Comparison of ENCODE assay signal across 10 mouse cellular contexts in the genomic region with DNA sequence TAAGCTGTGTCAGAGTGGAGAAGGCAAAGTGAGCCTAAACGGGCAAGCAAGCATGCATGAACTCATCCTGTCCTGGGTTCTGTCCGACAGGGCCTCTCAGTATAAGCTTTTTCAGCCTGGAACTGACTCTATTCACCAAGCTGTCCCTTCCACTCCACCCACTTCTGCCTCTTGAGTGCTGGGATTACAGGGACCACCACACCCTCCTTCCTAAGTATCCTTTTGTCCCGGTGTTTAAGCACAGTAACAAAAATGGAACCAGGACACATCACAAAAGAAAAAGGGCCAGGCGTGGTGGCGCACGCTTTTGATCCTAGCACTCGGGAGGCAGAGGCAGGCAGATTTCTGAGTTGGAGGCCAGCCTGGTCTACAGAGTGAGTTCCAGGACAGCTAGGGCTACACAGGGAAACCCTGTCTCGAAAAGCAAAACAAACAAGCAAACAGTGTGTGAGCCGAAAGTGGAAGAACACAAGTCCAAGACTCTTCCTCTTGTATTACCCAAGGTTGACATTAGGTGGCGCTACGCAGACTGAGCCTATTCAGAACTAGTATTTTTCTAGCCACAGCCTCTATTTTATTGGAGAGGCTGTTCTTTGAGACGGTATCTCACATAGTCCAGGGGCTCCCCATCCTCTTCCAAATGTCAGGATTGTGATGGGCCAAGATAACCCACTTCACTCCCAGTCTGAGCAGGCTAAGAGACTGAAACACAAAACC. TPM values are rescaled to one million over a fixed set of nuclear protein-coding genes. Genes with fewer than 3 reads are reported as not detected.
DNase-seq lines count a peak whose midpoint lies in the region; ATAC-seq and TF ChIP-seq lines count a peak whose summit lies in the region.
"Had no signal": no experiment of that assay in that cellular context is flagged by ENCODE, and none has a peak within 500 bp of the region (broad histone marks: within the 10 kb centered on the region; RNA-seq: fewer than 3 reads in every experiment).

No protein-coding gene starts in this region.

- H3K79me2 ChIP-seq in liver, adult 2 months (ENCODE audit: control insufficient read depth, insufficient read depth, low read length): no peaks in the 10 kb centered on the region

- H3K27ac ChIP-seq in liver, adult 2 months (replicated peaks; ENCODE audit: insufficient read depth, low read depth, low read length): no peak overlapping the region
- no peak overlapping the region for H3K27ac ChIP-seq in liver, embryonic 11.5 days (ENCODE audit: low read depth, low read length)
- H3K27ac ChIP-seq in embryonic facial prominence, embryonic 14.5 days (replicated peaks; ENCODE audit: low read depth, low read length): no peak overlapping the region
- no peak overlapping the region for H3K27ac ChIP-seq in liver, embryonic 13.5 days
- H3K27ac ChIP-seq: heart, embryonic 15.5 days had no signal

- peak; percentile 40 for TF ChIP-seq CTCF in liver, adult 2 months (IDR thresholded peaks at IDR 0.05; ENCODE audit: low read depth, low read length)

- no peaks in the 10 kb centered on the region for H3K9me3 ChIP-seq in liver, embryonic 11.5 days (ENCODE audit: control insufficient read depth, low read length)
- no peaks in the 10 kb centered on the region for H3K9me3 ChIP-seq in embryonic facial prominence, embryonic 14.5 days (ENCODE audit: control insufficient read depth, low read length)
- H3K9me3 ChIP-seq in liver, embryonic 13.5 days (replicated peaks): no peaks in the 10 kb centered on the region
- H3K9me3 ChIP-seq: heart, embryonic 15.5 days had no signal

- peaks cover 2% of the 10 kb centered on the region; the same call in 1 of the 2 replicates for H3K36me3 ChIP-seq in liver, adult 2 months (ENCODE audit: control insufficient read depth, insufficient read depth, low read length)
- peaks cover 9% of the 10 kb centered on the region for H3K36me3 ChIP-seq in liver, embryonic 11.5 days (ENCODE audit: control insufficient read depth, insufficient read depth, low read length)
- H3K36me3 ChIP-seq in embryonic facial prominence, embryonic 14.5 days (ENCODE audit: control insufficient read depth, insufficient read depth, low read length): peaks cover 91% of the 10 kb centered on the region
- H3K36me3 ChIP-seq in liver, embryonic 13.5 days: peaks cover 14% of the 10 kb centered on the region; the same call in 1 of the 2 replicates

- H3K4me2 ChIP-seq in liver, embryonic 11.5 days: no peak overlapping the region
- no peak overlapping the region for H3K4me2 ChIP-seq in embryonic facial prominence, embryonic 14.5 days (ENCODE audit: low read depth, low read length)
- H3K4me2 ChIP-seq in liver, embryonic 13.5 days: no peak overlapping the region
- H3K4me2 ChIP-seq: heart, embryonic 15.5 days had no signal

- no peak overlapping the region for H3K9ac ChIP-seq in liver, adult 2 months (ENCODE audit: low read depth, low read length)
- no peak overlapping the region for H3K9ac ChIP-seq in liver, embryonic 11.5 days (ENCODE audit: low read depth, low read length)
- H3K9ac ChIP-seq in embryonic facial prominence, embryonic 14.5 days (ENCODE audit: low read depth, low read length): no peak overlapping the region
- H3K9ac ChIP-seq in liver, embryonic 13.5 days: no peak overlapping the region
- H3K9ac ChIP-seq: heart, embryonic 15.5 days had no signal

- H3K4me1 ChIP-seq in liver, adult 2 months (ENCODE audit: control insufficient read depth, insufficient read depth, low read length): no peaks in the 10 kb centered on the region; the same call in 1 of the 2 replicates
- H3K4me1 ChIP-seq in liver, embryonic 11.5 days (replicated peaks; ENCODE audit: control insufficient read depth, insufficient read depth, low read length): no peaks in the 10 kb centered on the region
- H3K4me1 ChIP-seq in embryonic facial prominence, embryonic 14.5 days (ENCODE audit: control insufficient read depth, insufficient read depth, low read length): no peaks in the 10 kb centered on the region
- H3K4me1 ChIP-seq in liver, embryonic 13.5 days (replicated peaks): no peaks in the 10 kb centered on the region
- H3K4me1 ChIP-seq: heart, embryonic 15.5 days had no signal

- TF ChIP-seq POLR2A in liver, adult 2 months (IDR thresholded peaks at IDR 0.05; ENCODE audit: extremely low read depth, insufficient read depth, low read length): no peak

- peak; percentile 76 for DNase-seq in adrenal gland, postnatal 10 days
- DNase-seq in adrenal gland, postnatal 4 days (ENCODE audit: low spot score in 2 of 2): no peak
- peak; percentile 59 for DNase-seq in liver, adult 2 months (ENCODE audit: extremely low read depth, low read depth, low spot score)
- DNase-seq in liver, embryonic 11.5 days (ENCODE audit: low spot score): no peak
- DNase-seq in adrenal gland, postnatal 36 days: peak; percentile 40 to 65
- peak; percentile 56 for DNase-seq in embryonic facial prominence, embryonic 14.5 days (ENCODE audit: low spot score)
- DNase-seq in liver, embryonic 13.5 days: peak; percentile 41
- DNase-seq in spleen, postnatal 10 days (ENCODE audit: low spot score in 2 of 2): peak; percentile 56 to 73

- ATAC-seq in liver, embryonic 11.5 days (replicated peaks; ENCODE audit: low FRiP score): no peak
- no peak for ATAC-seq in embryonic facial prominence, embryonic 14.5 days (ENCODE audit: low read depth)
- ATAC-seq in liver, embryonic 13.5 days (ENCODE audit: low read depth): no peak

- H3K4me3 ChIP-seq in liver, adult 2 months (ENCODE audit: insufficient read depth, low read depth, low read length): no peak overlapping the region
- H3K4me3 ChIP-seq in liver, embryonic 11.5 days (ENCODE audit: low read depth, low read length): no peak overlapping the region
- no peak overlapping the region for H3K4me3 ChIP-seq in embryonic facial prominence, embryonic 14.5 days (ENCODE audit: low read depth, low read length)
- H3K4me3 ChIP-seq in liver, embryonic 13.5 days (replicated peaks): no peak overlapping the region
- H3K4me3 ChIP-seq: heart, embryonic 15.5 days; myocyte had no signal

- no peaks in the 10 kb centered on the region for H3K27me3 ChIP-seq in liver, adult 2 months (ENCODE audit: control insufficient read depth, insufficient read depth, low read length)
- H3K27me3 ChIP-seq in liver, embryonic 11.5 days (replicated peaks; ENCODE audit: control insufficient read depth, insufficient read depth, low read length): no peaks in the 10 kb centered on the region
- no peaks in the 10 kb centered on the region for H3K27me3 ChIP-seq in embryonic facial prominence, embryonic 14.5 days (replicated peaks; ENCODE audit: control insufficient read depth, insufficient read depth, low read length)
- no peaks in the 10 kb centered on the region for H3K27me3 ChIP-seq in liver, embryonic 13.5 days
- H3K27me3 ChIP-seq: heart, embryonic 15.5 days had no signal

- 65% methylated on average over 12 of the region's 12 CpGs for WGBS in liver, adult 2 months
- WGBS in liver, embryonic 11.5 days: 67% methylated on average over 12 of the region's 12 CpGs
- 75% methylated on average over 12 of the region's 12 CpGs for WGBS in embryonic facial prominence, embryonic 14.5 days
- WGBS in liver, embryonic 13.5 days (ENCODE audit: insufficient replicate concordance): 54% methylated on average over 12 of the region's 12 CpGs

RNA-seq across cellular contexts. Expression of a gene that starts 39.7 kb away (rescaled TPM):
- total RNA-seq in adrenal gland, postnatal 10 days (2021): 10 to 100 TPM; 65.3 to 74.8 TPM
- total RNA-seq in adrenal gland, postnatal 4 days (2021): 100 to 1,000 TPM in 1 of 2 experiments, 10 to 100 TPM in 1; 90.2 to 104 TPM
- 8.0 and 9.6 TPM in 2 replicates for total RNA-seq in liver, adult 2 months (2014; rRNA removed)
- polyA plus RNA-seq in liver, adult 2 months (2012; rRNA removed): 21.2 and 23.2 TPM in 2 replicates
- polyA plus RNA-seq in liver, embryonic 11.5 days (2014; fragmentation: Nextera tagmentation; extraction: Ambion mirVana): 14.6 and 17.0 TPM in 2 replicates
- 100 to 1,000 TPM in 1 of 2 experiments, 10 to 100 TPM in 1; 79.9 to 101 TPM for total RNA-seq in adrenal gland, postnatal 36 days (2021)
- 31.3 and 32.4 TPM in 2 replicates for polyA plus RNA-seq in embryonic facial prominence, embryonic 14.5 days (2014; fragmentation: Nextera tagmentation; extraction: Ambion mirVana)
- 7.0 and 8.8 TPM in 2 replicates for polyA plus RNA-seq in liver, embryonic 13.5 days (2015; fragmentation: Nextera tagmentation; extraction: Ambion mirVana)

RNA-seq across cellular contexts. Expression of a gene that starts 49.0 kb away (rescaled TPM):
- 10 to 100 TPM; 37.1 to 51.9 TPM for total RNA-seq in adrenal gland, postnatal 10 days (2021)
- total RNA-seq in adrenal gland, postnatal 4 days (2021): 10 to 100 TPM; 70.6 to 72.2 TPM
- total RNA-seq in liver, adult 2 months (2014; rRNA removed): 6.6 and 9.1 TPM in 2 replicates
- 9.7 and 12.3 TPM in 2 replicates for polyA plus RNA-seq in liver, adult 2 months (2012; rRNA removed)
- 11.1 and 13.0 TPM in 2 replicates for polyA plus RNA-seq in liver, embryonic 11.5 days (2014; fragmentation: Nextera tagmentation; extraction: Ambion mirVana)
- 10 to 100 TPM; 43.6 to 50.3 TPM for total RNA-seq in adrenal gland, postnatal 36 days (2021)
- polyA plus RNA-seq in embryonic facial prominence, embryonic 14.5 days (2014; fragmentation: Nextera tagmentation; extraction: Ambion mirVana): 15.7 and 18.8 TPM in 2 replicates
- 5.8 and 6.7 TPM in 2 replicates for polyA plus RNA-seq in liver, embryonic 13.5 days (2015; fragmentation: Nextera tagmentation; extraction: Ambion mirVana)

RNA-seq across cellular contexts. Expression of a gene that starts 53.9 kb away (rescaled TPM):
- total RNA-seq in adrenal gland, postnatal 10 days (2021): 10 to 100 TPM; 12.8 to 22.3 TPM
- total RNA-seq in adrenal gland, postnatal 4 days (2021): 1 to 10 TPM; 4.8 to 8.2 TPM
- 485 and 986 TPM in 2 replicates for total RNA-seq in liver, adult 2 months (2014; rRNA removed)
- 1,667 and 2,920 TPM in 2 replicates for polyA plus RNA-seq in liver, adult 2 months (2012; rRNA removed)
- 3.1 and 3.4 TPM in 2 replicates for polyA plus RNA-seq in liver, embryonic 11.5 days (2014; fragmentation: Nextera tagmentation; extraction: Ambion mirVana)
- total RNA-seq in adrenal gland, postnatal 36 days (2021): 1 to 10 TPM; 1.2 to 2.4 TPM
- polyA plus RNA-seq in embryonic facial prominence, embryonic 14.5 days (2014; fragmentation: Nextera tagmentation; extraction: Ambion mirVana): 1.1 and 2.6 TPM in 2 replicates
- 1.9 and 2.2 TPM in 2 replicates for polyA plus RNA-seq in liver, embryonic 13.5 days (2015; fragmentation: Nextera tagmentation; extraction: Ambion mirVana)

RNA-seq across cellular contexts. Expression of a gene that starts 57.3 kb away (rescaled TPM):
- total RNA-seq in adrenal gland, postnatal 10 days (2021): 1,000 to 10,000 TPM; 4,995 to 5,524 TPM
- total RNA-seq in adrenal gland, postnatal 4 days (2021): 1,000 to 10,000 TPM; 2,157 to 2,362 TPM
- 1,653 and 1,721 TPM in 2 replicates for total RNA-seq in liver, adult 2 months (2014; rRNA removed)
- polyA plus RNA-seq in liver, adult 2 months (2012; rRNA removed): 2,471 and 2,841 TPM in 2 replicates
- 2,564 and 2,777 TPM in 2 replicates for polyA plus RNA-seq in liver, embryonic 11.5 days (2014; fragmentation: Nextera tagmentation; extraction: Ambion mirVana)
- total RNA-seq in adrenal gland, postnatal 36 days (2021): 1,000 to 10,000 TPM; 2,942 to 3,172 TPM
- polyA plus RNA-seq in embryonic facial prominence, embryonic 14.5 days (2014; fragmentation: Nextera tagmentation; extraction: Ambion mirVana): 2,069 and 2,210 TPM in 2 replicates
- 2,036 and 2,215 TPM in 2 replicates for polyA plus RNA-seq in liver, embryonic 13.5 days (2015; fragmentation: Nextera tagmentation; extraction: Ambion mirVana)

Comparison
In these comparisons a context has a peak if more than half of its experiments do, and no peak if none do; other contexts are left out.
1. DNase-seq: peak in adrenal gland, postnatal 10 days (single experiment), liver, adult 2 months (single experiment), adrenal gland, postnatal 36 days (2 of 2), embryonic facial prominence, embryonic 14.5 days (single experiment), liver, embryonic 13.5 days (single experiment) and spleen, postnatal 10 days (2 of 2); none in adrenal gland, postnatal 4 days (0 of 2) and liver, embryonic 11.5 days (single experiment).
2. RNA of a gene that starts 53.9 kb away (total RNA-seq): 485 to 986 TPM in liver, adult 2 months; 12.8 to 22.3 TPM in adrenal gland, postnatal 10 days, 4.8 to 8.2 TPM in adrenal gland, postnatal 4 days and 1.2 to 2.4 TPM in adrenal gland, postnatal 36 days; every median in the first group is over 10 times any median in the second.